In genomic region chr15:79905211-79905610, GRCm38 (mm10) we compare ENCODE assay signal across 25 mouse cellular contexts. TPM values are rescaled to one million over a fixed set of nuclear protein-coding genes. Genes with fewer than 3 reads are reported as not detected.
A peak's percentile ranks its signal among the peaks of the same experiment; 100 is the strongest.
DNase-seq lines count a peak whose midpoint lies in the region; TF ChIP-seq lines count a peak whose summit lies in the region.
"Had no signal": no experiment of that assay in that cellular context is flagged by ENCODE, and none has a peak within 500 bp of the region (broad histone marks: within the 10 kb centered on the region; RNA-seq: fewer than 3 reads in every experiment).

No protein-coding gene starts in this region.

- H3K4me1 ChIP-seq in spleen, adult 2 months (ENCODE audit: control insufficient read depth, insufficient read depth, insufficient read length): peaks cover 22% of the 10 kb centered on the region
- H3K4me1 ChIP-seq: embryonic facial prominence, embryonic 13.5 days; forebrain, embryonic 12.5 days; forebrain, embryonic 15.5 days; heart, embryonic 13.5 days; hindbrain, embryonic 12.5 days; intestine, embryonic 15.5 days had no signal

- no peak for TF ChIP-seq CTCF in spleen, adult 2 months (IDR thresholded peaks at IDR 0.05; ENCODE audit: extremely low read depth, insufficient read depth, insufficient read length, insufficient replicate concordance)

- no peak for TF ChIP-seq POLR2A in spleen, adult 2 months (IDR thresholded peaks at IDR 0.05; ENCODE audit: low read depth, low read length)

- 89% methylated on average over 12 of the region's 12 CpGs for WGBS in spleen, adult 2 months

- no peak for DNase-seq in spleen, adult 2 months (ENCODE audit: low read depth in 1 of 2, low spot score in 2 of 2)
- no peak for DNase-seq in spleen, postnatal 4 days (ENCODE audit: low spot score in 2 of 2)
- DNase-seq in ES-CJ7 (ENCODE audit: low read depth, low spot score) (peak; percentile 83), ZHBTc4 (ENCODE audit: low read depth, low spot score) (peak; percentile 84)
- DNase-seq in yolk sac, embryonic 10.5 days (ENCODE audit: low spot score): no peak
- no peak for DNase-seq in cerebellum, postnatal 25 days
- DNase-seq: adrenal gland, adult 2 months; adrenal gland, postnatal 14 days; cerebellum, adult 11-12 months; cerebellum, adult 8-10 months; gastrocnemius, postnatal 10 days; gastrocnemius, postnatal 36 days; heart, adult 2 months; heart, postnatal 14 days; heart, postnatal 4 days; kidney, adult 11 months had no signal

- peak overlapping the region; percentile 65 for H3K27ac ChIP-seq in spleen, adult 2 months (ENCODE audit: insufficient read depth, low read length)
- H3K27ac ChIP-seq: embryonic facial prominence, embryonic 10.5 days; embryonic facial prominence, embryonic 13.5 days; forebrain, embryonic 12.5 days; forebrain, embryonic 15.5 days; heart, adult 2 months; heart, embryonic 10.5 days; heart, embryonic 13.5 days; hindbrain, embryonic 12.5 days; intestine, embryonic 15.5 days had no signal

- H3K4me3 ChIP-seq in spleen, adult 2 months (ENCODE audit: extremely low read depth, insufficient read depth, insufficient read length): no peak overlapping the region
- H3K4me3 ChIP-seq: embryonic facial prominence, embryonic 10.5 days; embryonic facial prominence, embryonic 13.5 days; erythroblast, embryonic 14.5 days; forebrain, embryonic 12.5 days; forebrain, embryonic 15.5 days; heart, adult 2 months; heart, embryonic 10.5 days; heart, embryonic 13.5 days; hindbrain, embryonic 12.5 days; intestine, embryonic 15.5 days had no signal

- no peaks in the 10 kb centered on the region for H3K27me3 ChIP-seq in spleen, adult 2 months (ENCODE audit: control insufficient read depth, insufficient read depth, low read length)
- H3K27me3 ChIP-seq: forebrain, embryonic 15.5 days; intestine, embryonic 15.5 days had no signal

- H3K36me3 ChIP-seq in spleen, adult 2 months (ENCODE audit: control insufficient read depth, insufficient read depth, low read length): peaks cover 71% of the 10 kb centered on the region
- H3K36me3 ChIP-seq: embryonic facial prominence, embryonic 10.5 days; embryonic facial prominence, embryonic 13.5 days; forebrain, embryonic 12.5 days; forebrain, embryonic 15.5 days; hindbrain, embryonic 12.5 days; intestine, embryonic 15.5 days had no signal

RNA-seq across cellular contexts. Expression of gene Apobec3, which starts 13.8 kb away (rescaled TPM):
- polyA plus RNA-seq in spleen, adult 2 months (2012; rRNA removed): 99.9 and 104 TPM in 2 replicates

Comparison
In these comparisons a context has a peak if more than half of its experiments do, and no peak if none do; other contexts are left out.
1. DNase-seq: peak in ES-CJ7 (single experiment) and ZHBTc4 (single experiment); none in spleen, adult 2 months (0 of 2), spleen, postnatal 4 days (0 of 2), yolk sac, embryonic 10.5 days (single experiment) and cerebellum, postnatal 25 days (0 of 2).